Mouse (Mus musculus) heart, adult 2 months (tissue): ENCODE data around the gene Slfn3.

Experiments used
- CTCF ChIP-seq: fragments of 200-600 bp; IDR thresholded peaks from 2 replicates; pipeline ENCODE4 v1.8.1; 2022; ENCODE audit warnings: antibody characterized with exemption, mild to moderate bottlenecking, moderate library complexity
- POLR2A ChIP-seq: fragments of 200-500 bp; IDR thresholded peaks from 2 replicates; pipeline ENCODE4 v1.6.1; 2011; ENCODE audit warnings: mild to moderate bottlenecking, low read depth, low read length, control low read depth; ENCODE audit not compliant: insufficient read depth

- TF ChIP-seq CTCF: no peak
- TF ChIP-seq POLR2A: no peak
These were observed 16.1 kb upstream of the Slfn3 start, which contains the start of gene Slfn4 for GRCm38 (mm10) chr11:83174948-83175539.
